Mouse (Mus musculus) heart, adult 2 months (tissue): ENCODE results near the gene Slc26a8. TPM values are rescaled to one million over a fixed set of nuclear protein-coding genes. Genes with fewer than 3 reads are reported as not detected.

Source experiments
- DNase-seq, 2 experiments: peaks; one replicate each; pipeline ENCODE4 v3.0.0; 2021
- H3K27ac ChIP-seq: fragments of 200-600 bp; 2 replicates; pipeline ENCODE4 v1.8.1; 2022
- H3K27me3 ChIP-seq: fragments of 200-500 bp; 2 replicates; pipeline ENCODE4 v1.6.1; 2012; ENCODE audit warnings: mild to moderate bottlenecking, low read length, inconsistent platforms, mixed read lengths; ENCODE audit not compliant: control insufficient read depth, insufficient read depth
- H3K36me3 ChIP-seq: fragments of 200-500 bp; 2 replicates; pipeline ENCODE4 v1.6.1; 2012; ENCODE audit warnings: low read length, inconsistent platforms; ENCODE audit not compliant: control insufficient read depth, insufficient read depth
- H3K4me1 ChIP-seq: fragments of 200-500 bp; 2 replicates; pipeline ENCODE4 v1.6.1; 2011; ENCODE audit warnings: low read length; ENCODE audit not compliant: control insufficient read depth, insufficient read depth
- H3K4me3 ChIP-seq: fragments of 200-600 bp; 2 replicates; pipeline ENCODE4 v1.8.1; 2022
- H3K79me2 ChIP-seq: fragments of 200-500 bp; replicated peaks from 2 replicates; pipeline ENCODE4 v1.6.1; 2012; ENCODE audit warnings: mild to moderate bottlenecking, inconsistent platforms, low read length, moderate library complexity, mixed read lengths; ENCODE audit not compliant: control insufficient read depth, insufficient read depth
- H3K9ac ChIP-seq: fragments of 200-500 bp; 2 replicates; pipeline ENCODE4 v1.6.1; 2012; ENCODE audit warnings: low read depth, mild to moderate bottlenecking, control low read depth, inconsistent platforms, low read length, mixed read lengths
- CTCF ChIP-seq: fragments of 200-600 bp; IDR thresholded peaks from 2 replicates; pipeline ENCODE4 v1.8.1; 2022; ENCODE audit warnings: antibody characterized with exemption, mild to moderate bottlenecking, moderate library complexity
- EP300 ChIP-seq: fragments of 200-500 bp; IDR thresholded peaks from 2 replicates; pipeline ENCODE4 v1.6.1; 2011; ENCODE audit warnings: low read depth, low read length, control low read depth; ENCODE audit not compliant: insufficient read depth
- POLR2A ChIP-seq: fragments of 200-500 bp; IDR thresholded peaks from 2 replicates; pipeline ENCODE4 v1.6.1; 2011; ENCODE audit warnings: mild to moderate bottlenecking, low read depth, low read length, control low read depth; ENCODE audit not compliant: insufficient read depth
- WGBS: fragments of 180-500 bp; shearing (Covaris S2); methylation state at CpG from one replicate; pipeline ENCODE4 v1.1.7; 2018; 5-methylcytosine and 5-hydroxymethylcytosine counted together
- intact Hi-C: fragments of 180-260 bp; cut with DNase I; formaldehyde crosslinking; loops from one replicate; pipeline ENCODE4 v1.15.1; 2025
- polyA plus RNA-seq: library from polyadenylated mRNA; depleted of rRNA; stranded (reverse); fragments of >200 nt; gene quantifications from 2 replicates; pipeline ENCODE4 v1.2.3, GENCODE M21; 2012
- total RNA-seq, 2 experiments: library from RNA; stranded (reverse); gene quantifications; 2 replicates each; pipeline ENCODE4 v1.2.3; 2021

Gene Slc26a8
- total and polyA plus RNA-seq, 3 experiments, result 0.26 to 1.3 (median 0.70) TPM

GRCm38 (mm10) chr17:28612603-28613002 is 77.4 kb downstream of the Slc26a8 start:
- intact Hi-C loops, result no loop called here
- Histone ChIP-seq H3K36me3 (no peaks in the 10 kb centered on the region; the same call in 1 of the 2 replicates), H3K79me2 (peaks cover 5% of the 10 kb centered on the region), H3K27me3 (no peaks in the 10 kb centered on the region), H3K27ac (no peak overlapping the region), H3K9ac (no peak overlapping the region), H3K4me3 (no peak overlapping the region), H3K4me1 (peaks cover 2% of the 10 kb centered on the region; the same call in 1 of the 2 replicates)
- no peak for DNase-seq
- WGBS, result 36% methylated on average over 2 of the region's 2 CpGs
- TF ChIP-seq POLR2A (no peak), EP300 (no peak), CTCF (no peak)

GRCm38 (mm10) chr17:28609543-28609942 is 80.5 kb downstream of the Slc26a8 start:
- no peak overlapping the region for H3K4me3 ChIP-seq
- intact Hi-C loops, result no loop called here
- H3K27ac ChIP-seq, result no peak overlapping the region
- H3K9ac ChIP-seq, result no peak overlapping the region
- no peaks in the 10 kb centered on the region for H3K27me3 ChIP-seq
- H3K36me3 ChIP-seq, result no peaks in the 10 kb centered on the region; the same call in none of the 2 replicates
- H3K79me2 ChIP-seq, result peaks cover 5% of the 10 kb centered on the region; the same call in 1 of the 2 replicates
- DNase-seq, result no peak
- 61% methylated on average over 3 of the region's 3 CpGs for WGBS
- H3K4me1 ChIP-seq, result peaks cover 2% of the 10 kb centered on the region; the same call in 1 of the 2 replicates
- TF ChIP-seq POLR2A, result no peak
- no peak for TF ChIP-seq EP300
- TF ChIP-seq CTCF, result no peak

- H3K4me3 ChIP-seq, result no peak overlapping the region
- intact Hi-C loops, result no loop called here
- no peaks in the 10 kb centered on the region for H3K4me1 ChIP-seq
- 91% methylated on average over 9 of the region's 9 CpGs for WGBS
- TF ChIP-seq EP300 (no peak), POLR2A (no peak), CTCF (no peak)
- no peak overlapping the region for H3K27ac ChIP-seq
- H3K27me3 ChIP-seq, result no peaks in the 10 kb centered on the region
- no peak for DNase-seq
- no peak overlapping the region for H3K9ac ChIP-seq
- H3K79me2 ChIP-seq, result no peaks in the 10 kb centered on the region
- no peaks in the 10 kb centered on the region for H3K36me3 ChIP-seq
Measured at GRCm38 (mm10) chr17:28601557-28602250, 88.3 kb downstream of the Slc26a8 start.

- WGBS, result 76% methylated on average over 5 of the region's 5 CpGs
- Histone ChIP-seq H3K4me3 (no peak overlapping the region), H3K4me1 (no peaks in the 10 kb centered on the region), H3K36me3 (no peaks in the 10 kb centered on the region), H3K27me3 (no peaks in the 10 kb centered on the region), H3K79me2 (no peaks in the 10 kb centered on the region), H3K27ac (no peak overlapping the region), H3K9ac (no peak overlapping the region)
- intact Hi-C loops, result no loop called here
- TF ChIP-seq CTCF, result no peak
- TF ChIP-seq POLR2A, result no peak
- TF ChIP-seq EP300, result no peak
- no peak for DNase-seq
Measured at GRCm38 (mm10) chr17:28600780-28601179, 89.3 kb downstream of the Slc26a8 start.

GRCm38 (mm10) chr17:28593965-28594364 is 96.1 kb downstream of the Slc26a8 start:
- DNase-seq, result no peak
- Histone ChIP-seq H3K4me3 (no peak overlapping the region), H3K9ac (no peak overlapping the region), H3K27ac (no peak overlapping the region), H3K27me3 (no peaks in the 10 kb centered on the region), H3K4me1 (peaks cover 5% of the 10 kb centered on the region), H3K36me3 (peaks cover 5% of the 10 kb centered on the region; the same call in 1 of the 2 replicates), H3K79me2 (no peaks in the 10 kb centered on the region)
- WGBS, result 43% methylated on average over 4 of the region's 4 CpGs
- intact Hi-C loops, result no loop called here
- no peak for TF ChIP-seq EP300
- TF ChIP-seq POLR2A, result no peak
- TF ChIP-seq CTCF, result no peak

GRCm38 (mm10) chr17:28592998-28593397 is 97.0 kb downstream of the Slc26a8 start:
- no peak overlapping the region for H3K4me3 ChIP-seq
- H3K9ac ChIP-seq, result no peak overlapping the region
- H3K79me2 ChIP-seq, result no peaks in the 10 kb centered on the region
- no peak for TF ChIP-seq EP300
- peak; percentile 92 for TF ChIP-seq CTCF
- no peak overlapping the region for H3K27ac ChIP-seq
- 16% methylated on average over 4 of the region's 4 CpGs for WGBS
- intact Hi-C loops, result no loop called here
- H3K4me1 ChIP-seq, result peaks cover 5% of the 10 kb centered on the region
- DNase-seq, result peak; percentile 63 to 77
- no peaks in the 10 kb centered on the region for H3K27me3 ChIP-seq
- H3K36me3 ChIP-seq, result peaks cover 5% of the 10 kb centered on the region; the same call in 1 of the 2 replicates
